Mouse (Mus musculus): ENCODE data around the gene Retreg3.
"Not testable (repeated sequence)": the region's sequence is repeated elsewhere in the genome, so short reads cannot be mapped to it uniquely, and the experiment has no call there.

Retreg3 gene

DNA sequence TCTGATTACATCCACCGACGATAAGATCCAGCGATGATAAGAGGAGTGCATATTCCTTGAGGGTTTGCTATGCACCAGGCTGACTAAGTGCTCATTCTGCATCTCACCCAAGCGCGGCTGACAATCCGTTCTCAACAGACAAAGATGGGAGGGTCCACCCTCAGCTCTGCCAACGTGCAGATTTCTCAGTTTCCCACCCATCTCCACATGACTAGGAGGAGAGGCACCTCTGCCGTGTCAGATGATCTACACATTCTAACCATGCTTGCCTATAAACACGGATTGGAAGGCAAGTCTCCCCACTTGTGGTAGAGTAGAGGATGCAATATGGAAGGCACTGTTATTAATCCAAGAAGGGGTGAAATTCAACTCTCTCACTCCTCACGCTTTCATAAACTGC lies 29.1 kb upstream of the Retreg3 start:
- no peak for DNase-seq (ENCODE audit: low spot score)

DNA sequence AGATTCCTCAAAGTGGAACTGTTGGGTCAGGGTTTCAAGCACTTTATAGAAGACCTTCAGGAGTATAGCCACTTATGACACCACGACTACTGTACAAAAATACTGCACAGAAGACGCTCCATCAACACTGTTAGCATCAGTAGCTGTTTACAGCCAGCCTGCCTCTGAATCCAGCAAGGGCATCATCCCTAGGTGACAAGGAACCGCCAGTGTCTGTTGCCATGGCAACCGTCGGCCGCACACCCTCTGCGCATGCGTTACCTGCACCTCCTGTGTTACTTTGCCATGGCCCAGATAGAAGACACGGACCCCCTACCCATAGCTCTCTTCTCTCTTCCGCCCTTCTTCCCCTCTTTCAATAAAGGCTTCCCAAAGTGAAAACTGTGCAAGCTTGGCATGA lies 26.7 kb upstream of the Retreg3 start:
- DNase-seq (ENCODE audit: low spot score), result no peak

DNA sequence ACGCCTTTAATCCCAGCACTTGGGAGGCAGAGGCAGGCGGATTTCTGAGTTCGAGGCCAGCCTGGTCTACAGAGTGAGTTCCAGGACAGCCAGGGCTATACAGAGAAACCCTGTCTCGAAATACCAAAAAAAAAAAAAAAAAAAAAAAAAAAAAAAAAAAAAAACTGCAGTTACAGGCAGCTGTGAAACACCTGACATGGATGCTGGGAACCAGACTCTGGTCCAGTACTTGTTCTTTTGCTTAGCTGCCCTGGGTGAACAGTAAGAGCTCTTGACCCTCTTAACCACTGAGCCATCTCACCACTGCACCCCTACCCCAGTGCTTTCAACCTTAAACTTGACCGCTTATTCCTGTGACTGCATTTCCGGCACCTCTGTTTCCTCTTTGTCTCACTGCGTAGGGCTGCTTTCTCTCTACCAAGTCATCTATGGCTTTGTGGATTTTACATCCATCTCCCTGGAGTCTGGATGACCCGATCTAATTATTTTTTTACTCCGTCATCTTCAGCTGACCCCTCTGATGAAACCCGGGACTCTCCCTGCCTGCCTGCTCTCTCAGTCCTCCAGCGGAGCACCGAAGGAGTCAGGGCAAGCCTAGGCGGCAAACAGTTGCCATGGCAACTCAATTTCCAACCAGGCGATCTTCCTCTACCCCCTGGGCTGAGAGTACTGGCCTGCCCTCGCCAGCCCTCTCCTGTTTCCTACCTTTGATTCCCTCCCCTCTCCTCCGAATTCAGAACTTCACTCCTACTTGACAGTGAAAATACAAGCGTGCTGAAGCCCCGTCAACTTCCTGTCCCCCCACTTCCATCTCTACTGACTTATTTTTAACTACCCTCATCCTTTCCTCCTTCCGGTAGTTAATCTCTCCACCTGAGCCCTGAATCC lies 23.9 kb upstream of the Retreg3 start:
- DNase-seq (ENCODE audit: low spot score), result peak; percentile 55

DNA sequence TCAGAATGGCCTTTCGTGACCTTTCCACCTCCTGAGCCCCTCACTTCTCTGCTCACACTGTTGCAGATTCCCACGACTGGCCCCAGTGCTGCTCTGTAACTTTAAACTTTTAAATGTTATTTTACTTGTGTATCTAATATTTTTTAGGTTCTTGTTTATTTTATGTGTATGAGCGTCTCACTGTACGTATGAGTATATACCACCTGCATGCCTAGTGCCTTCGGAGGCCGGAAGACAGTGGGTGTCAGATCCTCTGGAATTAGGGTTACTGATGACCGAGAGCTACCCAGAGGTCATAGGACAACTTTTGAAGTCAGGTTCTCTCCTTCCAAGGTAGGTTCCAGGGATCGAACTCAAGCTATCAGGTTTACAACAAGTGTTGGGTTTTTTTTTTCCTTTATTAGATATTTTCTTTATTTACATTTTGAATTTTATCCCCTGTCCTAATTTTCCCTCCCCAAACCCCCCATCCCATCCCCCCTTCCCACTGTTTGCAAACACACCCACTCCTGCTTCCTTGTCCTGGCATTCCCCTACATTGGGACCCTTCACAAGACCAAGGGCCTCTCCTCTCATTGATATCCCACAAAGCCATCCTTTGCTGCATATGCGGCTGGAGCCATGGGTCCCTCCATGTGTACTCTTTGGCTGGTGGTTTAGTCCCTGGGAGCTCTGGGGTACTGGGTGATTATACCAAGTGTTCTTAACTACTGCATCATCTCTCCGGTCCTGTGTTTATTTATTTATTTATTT lies 22.7 kb upstream of the Retreg3 start:
- DNase-seq (ENCODE audit: low spot score), result no peak

DNA sequence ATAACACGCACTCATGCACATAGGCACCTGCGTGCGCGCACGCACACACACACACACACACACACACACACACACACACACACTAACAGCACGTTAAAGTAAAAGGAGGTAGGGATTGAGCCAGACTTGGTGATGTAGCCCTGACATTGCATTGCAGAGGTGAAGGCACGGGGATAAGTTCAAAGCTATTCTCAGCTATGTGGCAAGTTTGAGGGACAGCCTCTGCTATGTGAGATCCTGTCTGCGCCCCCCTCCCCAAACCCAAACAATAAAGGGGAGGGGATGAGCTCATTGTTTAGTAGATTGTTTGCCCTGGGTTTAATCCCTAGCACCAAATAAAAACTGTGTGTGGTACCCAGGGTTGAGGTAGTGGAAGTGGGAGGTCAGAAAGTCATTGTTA lies 21.4 kb upstream of the Retreg3 start:
- no peak for DNase-seq (ENCODE audit: low spot score)

DNA sequence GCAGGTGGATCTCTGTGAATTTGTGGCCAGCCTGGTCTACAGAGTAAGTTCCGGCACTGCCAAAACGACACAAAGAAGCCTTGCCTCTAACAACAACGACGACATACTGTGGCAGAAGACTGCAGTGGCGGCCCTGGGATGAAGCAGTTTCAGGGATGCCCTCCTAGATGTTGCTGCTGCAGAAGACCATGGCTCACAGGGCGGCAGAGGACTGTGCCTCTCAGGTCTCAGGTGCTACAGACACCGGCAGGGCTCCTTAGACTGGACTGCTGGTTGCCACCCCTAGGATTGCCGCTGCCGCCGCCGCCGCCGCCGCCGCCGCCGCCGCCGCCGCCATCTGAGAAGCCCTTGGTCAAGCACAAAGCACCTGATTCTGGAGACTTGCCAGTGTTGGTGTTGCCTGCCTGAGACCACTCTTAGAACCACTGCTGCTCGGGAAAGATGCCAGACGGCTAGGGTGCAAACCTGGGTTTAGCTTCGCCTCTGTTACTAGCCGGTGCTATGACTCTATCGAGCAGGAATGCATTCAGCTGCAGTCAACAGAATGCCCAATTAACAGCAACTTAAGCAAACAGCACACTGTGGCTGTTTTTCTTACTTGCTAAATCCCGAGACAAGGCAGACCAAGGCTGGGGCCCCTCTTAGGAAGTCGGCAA lies 20.6 kb upstream of the Retreg3 start:
- no peak for DNase-seq (ENCODE audit: low spot score)

DNA sequence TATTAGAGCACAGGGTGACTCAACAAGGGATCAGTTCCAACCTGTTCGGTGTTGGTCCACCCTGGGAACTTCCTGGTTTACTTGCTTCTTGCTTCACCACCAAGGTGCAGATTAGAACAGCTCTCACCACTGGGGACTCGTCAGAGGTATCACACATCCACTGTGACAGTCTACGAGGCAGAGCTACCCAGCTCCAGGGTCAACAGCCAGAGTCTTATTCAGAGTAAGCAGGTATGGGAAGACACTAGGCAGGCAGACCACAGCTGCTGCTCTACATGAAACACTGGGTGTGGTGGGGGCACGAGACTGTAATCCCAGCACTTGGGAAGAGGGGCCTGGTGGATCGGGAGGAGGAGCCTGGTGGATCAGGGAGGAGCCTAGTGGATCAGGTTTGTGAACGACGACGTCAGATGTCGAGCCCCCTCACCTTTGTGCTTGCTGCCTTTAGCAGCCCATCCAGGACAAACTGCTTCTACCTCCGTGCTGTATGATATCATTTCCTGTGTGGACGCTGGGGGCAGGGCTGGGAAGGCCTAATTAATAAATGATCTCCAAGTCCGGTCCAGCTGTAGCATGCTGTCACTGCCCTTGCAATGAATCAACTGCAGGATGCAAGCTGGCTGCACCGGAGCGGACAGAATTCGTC lies 19.0 kb upstream of the Retreg3 start:
- DNase-seq (ENCODE audit: low spot score), result no peak

DNA sequence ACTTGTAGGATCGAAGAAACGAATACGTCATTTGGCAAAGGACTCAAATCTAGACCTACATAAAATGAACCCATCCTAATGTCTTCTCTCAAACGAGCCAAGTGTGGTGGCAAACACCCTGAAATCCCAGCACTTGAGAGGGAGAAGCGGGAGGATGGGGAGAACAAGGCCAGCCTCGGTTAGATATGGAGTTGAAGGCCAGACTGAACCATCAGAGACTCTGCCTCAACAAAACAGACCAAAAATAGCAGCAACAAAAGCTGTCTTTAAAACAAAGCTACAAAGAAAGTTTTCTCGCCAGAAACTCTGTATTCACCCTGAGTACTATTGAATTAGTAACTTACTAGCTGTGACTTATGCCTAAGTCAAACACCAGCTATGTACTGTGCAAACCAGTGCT lies 17.3 kb upstream of the Retreg3 start:
- peak; percentile 47 for DNase-seq (ENCODE audit: low spot score)

DNA sequence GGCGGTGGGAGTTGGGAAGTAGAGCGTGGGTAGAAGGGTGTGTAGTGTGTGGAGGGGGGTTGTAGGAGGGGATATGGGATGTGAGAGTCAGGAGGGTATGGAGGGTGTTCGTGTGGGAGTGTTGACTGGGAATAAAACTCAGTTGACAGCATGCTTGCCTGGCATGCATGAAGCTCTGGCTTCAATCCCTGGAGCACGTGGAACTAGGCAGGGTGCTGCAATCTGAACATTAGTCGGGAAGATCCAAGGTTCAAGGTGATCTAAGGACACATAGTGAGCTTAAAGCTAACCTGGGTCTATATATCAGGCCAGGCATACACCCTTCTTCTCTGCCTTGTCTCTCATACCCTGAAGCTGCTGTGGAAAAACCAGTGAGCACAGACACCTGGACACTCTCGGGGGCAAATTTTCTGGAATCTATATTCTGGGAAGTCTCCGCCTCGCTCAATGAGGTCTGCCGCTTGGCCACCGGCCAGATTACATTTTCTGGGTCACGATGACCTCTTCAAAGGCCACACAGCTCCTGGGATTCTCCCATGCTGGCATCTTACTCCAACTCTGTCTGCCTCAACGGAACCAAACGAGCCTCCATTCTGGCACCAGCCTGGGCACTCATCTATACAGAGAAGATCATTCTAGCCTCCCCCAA lies 14.6 kb upstream of the Retreg3 start:
- DNase-seq (ENCODE audit: low spot score), result peak; percentile 75

DNA sequence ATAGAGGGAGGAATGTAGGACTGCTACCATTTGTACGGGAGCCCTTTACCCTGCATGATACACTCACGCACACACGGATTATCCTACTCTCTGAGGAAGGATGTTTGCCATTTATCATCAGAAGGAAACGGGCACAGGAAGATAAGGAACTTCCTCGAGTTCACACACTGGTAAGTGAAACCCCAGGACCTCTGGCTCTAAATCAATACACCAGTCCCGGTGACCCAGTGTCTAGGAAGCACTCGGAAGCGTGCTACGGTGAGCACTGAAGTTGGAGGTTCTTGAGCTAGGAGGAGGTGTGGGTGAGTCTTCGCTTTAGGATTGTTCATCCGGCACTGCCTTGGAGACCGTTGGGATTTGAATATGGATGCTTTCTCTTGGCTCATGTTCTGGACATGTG lies 13.3 kb upstream of the Retreg3 start:
- DNase-seq (ENCODE audit: low spot score), result no peak

DNA sequence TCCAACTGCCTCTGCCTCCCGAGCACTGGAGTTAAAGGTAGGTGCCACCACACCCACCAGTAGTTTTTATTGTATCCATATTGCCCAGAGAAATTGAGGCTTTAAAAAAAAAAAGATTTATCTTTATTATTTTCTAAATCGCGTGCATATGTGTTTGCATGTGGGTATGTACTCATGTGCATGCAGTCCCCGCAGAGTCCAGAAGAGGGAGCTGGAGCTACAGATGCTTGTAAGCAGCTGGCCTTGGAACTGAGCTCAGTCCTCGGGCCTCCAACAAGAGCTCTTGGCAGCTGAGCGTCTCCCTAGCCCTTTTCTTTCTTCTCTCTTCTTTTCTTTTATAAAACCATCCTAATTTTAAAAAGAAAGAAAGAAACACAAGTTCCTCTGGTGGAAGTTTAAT lies 12.0 kb upstream of the Retreg3 start:
- no peak for DNase-seq (ENCODE audit: low spot score)

DNA sequence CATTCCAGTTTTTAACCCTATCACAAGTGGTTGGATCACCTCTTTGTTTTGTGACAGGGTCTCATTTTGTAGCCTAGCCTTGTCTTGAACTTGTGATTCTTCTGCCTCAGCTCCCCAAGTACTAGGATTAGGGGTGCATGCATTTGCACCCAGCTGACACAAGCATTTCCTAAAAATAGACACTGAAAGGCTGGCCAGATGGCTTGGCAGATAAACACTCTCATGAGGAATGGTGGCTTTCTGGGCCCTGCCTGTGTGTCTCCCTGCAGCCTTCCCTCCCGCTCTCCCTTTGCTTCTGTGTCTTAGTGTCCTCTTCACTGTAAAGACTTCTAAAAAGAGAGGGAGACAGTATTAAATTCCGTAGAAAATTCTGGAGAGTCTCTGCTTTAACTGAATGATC lies 11.5 kb upstream of the Retreg3 start:
- no peak for DNase-seq (ENCODE audit: low spot score)

DNA sequence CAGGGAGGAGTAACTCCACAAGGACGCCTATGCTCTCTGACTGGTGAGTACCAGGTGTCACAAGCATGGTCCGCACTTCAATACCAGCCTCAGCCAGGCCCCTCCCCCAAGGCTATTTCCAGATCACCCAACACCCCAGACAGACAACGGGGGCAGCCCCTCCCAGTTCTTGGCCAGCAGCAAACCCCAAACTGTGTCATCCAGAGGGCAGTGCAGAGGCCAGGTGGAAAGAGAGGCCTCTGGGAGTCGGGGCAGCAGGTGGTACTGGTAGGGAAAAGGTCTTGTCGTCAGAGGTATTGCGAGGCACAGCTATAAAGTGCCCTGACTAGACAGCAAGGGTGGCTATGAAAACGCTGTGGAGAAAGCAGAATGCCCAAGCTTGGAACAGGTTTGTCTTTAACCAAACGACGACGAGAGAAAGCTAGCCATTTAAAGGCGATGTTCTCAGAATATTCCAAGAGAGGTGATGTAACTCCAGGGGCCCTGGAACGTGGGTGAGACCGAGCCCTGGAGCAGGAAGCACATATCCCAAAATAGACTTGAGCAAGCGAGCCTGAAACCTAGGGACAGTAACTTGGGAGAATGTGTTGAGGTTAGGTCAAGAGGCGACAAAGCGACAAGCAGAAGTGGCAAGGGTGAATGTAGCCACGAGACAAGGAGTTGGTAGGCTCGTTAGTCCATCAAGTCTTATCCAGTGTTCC lies 10.5 kb upstream of the Retreg3 start:
- no peak for DNase-seq (ENCODE audit: low spot score)

DNA sequence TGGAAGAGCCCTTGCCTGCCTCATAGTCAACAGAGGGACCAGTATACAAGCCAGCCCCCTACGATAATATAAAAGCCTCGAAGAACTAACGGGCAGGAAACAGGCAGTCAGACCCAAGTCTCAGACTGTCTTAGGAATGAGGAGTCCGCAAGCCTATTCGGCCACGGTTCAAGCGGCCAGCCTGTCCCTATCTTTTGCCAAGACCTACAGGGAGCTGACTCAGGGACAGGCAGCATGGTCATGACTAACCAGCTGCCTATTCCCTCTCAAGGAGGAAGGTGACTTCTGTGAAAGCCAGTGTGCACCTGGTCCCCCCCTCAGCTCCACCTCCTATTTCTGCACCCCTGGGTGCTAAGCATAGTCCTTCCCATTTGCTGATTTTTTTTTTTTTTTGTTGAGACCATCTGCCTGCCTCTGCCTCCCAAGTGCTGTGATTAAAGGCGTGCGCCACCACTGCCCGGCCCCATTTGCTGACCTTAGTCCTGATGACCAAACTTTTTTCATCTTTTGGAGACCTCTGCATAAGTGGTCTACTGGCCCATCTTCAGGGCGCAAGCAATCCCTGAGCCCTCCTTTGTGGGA lies 9.4 kb upstream of the Retreg3 start:
- DNase-seq (ENCODE audit: low spot score), result no peak

DNA sequence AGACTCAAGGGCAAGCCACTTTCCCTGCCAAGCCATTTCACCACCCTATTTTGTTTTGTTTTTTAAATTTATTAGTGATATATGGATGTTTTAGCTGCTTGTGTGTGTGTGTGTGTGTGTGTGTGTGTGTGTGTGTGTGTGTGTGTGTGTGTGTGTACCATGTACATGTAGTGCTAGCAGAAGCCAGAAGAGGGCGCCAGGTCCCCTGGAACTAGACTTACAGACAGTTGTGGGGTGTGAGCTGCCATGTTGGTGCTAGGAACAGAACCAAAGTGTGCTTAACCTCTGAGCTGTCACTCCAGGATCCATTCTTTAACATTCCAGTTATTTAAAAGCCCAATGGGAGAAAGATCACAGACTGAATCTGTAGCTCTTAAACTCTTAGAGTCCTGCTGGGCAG lies 7.4 kb upstream of the Retreg3 start:
- DNase-seq (ENCODE audit: low spot score), result no peak

DNA sequence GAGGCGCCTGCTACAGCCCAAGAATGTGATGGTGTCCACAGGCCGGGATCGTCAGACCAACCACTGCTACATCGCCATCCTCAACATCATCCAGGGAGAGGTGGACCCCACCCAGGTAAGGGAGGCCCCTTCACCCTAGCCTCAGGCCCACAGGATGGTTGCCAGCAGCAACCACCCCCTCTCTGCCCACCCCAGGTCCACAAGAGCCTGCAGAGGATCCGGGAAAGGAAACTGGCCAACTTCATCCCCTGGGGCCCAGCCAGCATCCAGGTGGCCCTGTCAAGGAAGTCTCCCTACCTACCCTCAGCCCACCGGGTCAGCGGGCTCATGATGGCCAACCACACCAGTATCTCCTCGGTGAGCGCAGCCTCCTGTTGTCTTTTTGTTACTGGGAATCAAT lies 5.3 kb upstream of the Retreg3 start:
- not testable (repeated sequence) for DNase-seq (ENCODE audit: low spot score)

DNA sequence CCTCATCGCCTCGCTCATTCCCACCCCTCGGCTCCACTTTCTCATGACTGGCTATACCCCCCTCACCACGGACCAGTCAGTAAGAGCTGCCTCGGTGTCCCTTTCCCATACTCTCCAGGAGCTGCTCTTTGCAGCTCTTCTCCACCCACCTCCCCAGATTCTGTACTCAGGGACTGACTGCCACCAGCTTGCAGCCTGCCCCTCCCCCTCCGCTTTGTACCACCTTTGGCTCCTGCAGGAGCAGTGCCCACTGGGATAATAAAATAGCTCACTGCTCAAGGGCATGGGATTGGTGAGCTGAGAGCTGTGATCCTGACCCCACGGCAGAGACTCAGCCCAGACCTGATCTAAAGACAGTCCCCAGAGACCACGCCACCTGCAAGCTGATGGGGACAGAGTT lies 4.8 kb upstream of the Retreg3 start:
- DNase-seq (ENCODE audit: low spot score), result not testable (repeated sequence)

DNA sequence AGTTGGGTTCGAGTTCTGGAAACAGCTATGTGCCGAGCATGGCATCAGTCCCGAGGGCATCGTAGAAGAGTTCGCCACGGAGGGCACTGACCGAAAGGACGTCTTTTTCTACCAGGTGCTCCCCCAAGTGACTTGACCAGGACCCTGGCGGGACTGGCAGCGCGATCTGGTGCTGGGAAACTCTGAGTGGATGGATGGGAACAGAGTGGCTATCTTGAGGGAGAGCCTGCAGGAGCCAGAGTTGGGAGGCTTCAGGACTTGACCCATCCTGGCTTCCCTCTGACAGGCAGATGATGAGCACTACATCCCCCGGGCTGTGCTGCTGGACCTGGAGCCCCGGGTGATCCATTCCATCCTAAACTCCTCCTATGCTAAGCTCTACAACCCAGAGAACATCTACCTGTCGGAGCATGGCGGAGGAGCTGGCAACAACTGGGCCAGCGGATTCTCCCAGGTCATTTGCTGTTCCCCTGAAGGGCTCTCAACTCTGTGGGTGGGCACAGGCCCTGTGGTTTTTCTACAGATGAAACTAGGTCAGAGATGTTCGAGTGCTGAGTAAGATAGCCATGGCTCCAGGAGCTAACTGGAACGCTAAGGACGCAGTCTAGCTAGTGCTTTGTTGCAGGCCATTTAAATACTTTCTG lies 974 bp upstream of the Retreg3 start:
- DNase-seq (ENCODE audit: low spot score), result no peak

DNA sequence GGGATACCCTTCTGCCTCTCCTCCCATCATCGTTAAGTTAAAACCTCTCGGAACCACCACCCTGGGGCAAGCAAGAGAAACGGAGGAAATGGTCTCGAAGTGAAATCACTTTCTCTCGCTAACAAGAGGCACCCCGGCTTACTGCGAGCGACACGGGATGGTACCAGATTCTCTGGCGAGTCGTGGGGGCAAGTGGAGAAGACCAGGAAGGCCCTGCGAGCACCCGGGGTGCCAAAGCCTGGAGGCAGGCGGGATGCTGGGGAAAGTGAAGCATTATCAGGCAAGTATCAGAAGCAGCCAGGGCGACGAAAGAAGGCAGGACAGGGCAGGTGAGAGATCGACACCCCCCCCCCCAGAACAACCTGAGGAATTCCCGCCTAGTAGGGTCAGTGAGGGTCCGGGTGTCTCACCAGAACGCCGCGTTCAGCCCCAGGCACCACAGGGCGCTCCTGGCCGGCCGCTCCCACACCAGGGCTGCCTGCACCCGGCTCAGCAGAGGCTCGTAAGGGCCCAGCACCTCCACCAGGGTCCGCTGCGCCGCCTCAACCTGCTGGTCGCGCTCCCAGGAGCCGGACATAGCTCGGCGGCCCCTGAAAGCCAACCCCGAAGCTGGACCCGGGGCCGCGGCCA lies 447 bp downstream of the Retreg3 start:
- no peak for DNase-seq (ENCODE audit: low spot score)

DNA sequence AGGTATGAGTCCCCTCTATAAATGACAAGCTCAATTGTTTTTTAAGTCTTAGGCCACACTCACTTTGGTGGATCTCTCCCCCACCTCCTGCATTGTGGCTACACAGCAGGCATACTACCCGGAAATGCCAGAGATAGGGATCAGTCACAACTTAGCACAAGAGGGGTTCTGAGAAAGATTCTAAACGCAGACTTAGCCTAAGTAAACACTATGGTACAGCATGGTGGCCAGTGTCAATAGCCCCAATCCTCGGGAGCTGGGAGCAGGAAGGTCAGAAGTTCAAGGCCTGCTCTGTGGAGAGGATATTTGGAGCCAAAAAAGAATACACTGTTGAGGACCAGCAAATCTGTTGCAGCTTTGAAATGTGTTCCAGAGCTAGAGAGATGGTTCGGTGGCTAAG lies 1.6 kb downstream of the Retreg3 start:
- no peak for DNase-seq (ENCODE audit: low spot score)
